Mouse (Mus musculus): ENCODE data around the gene Btbd1.
"Not testable (repeated sequence)": the region's sequence is repeated elsewhere in the genome, so short reads cannot be mapped to it uniquely, and the experiment has no call there.

DNA sequence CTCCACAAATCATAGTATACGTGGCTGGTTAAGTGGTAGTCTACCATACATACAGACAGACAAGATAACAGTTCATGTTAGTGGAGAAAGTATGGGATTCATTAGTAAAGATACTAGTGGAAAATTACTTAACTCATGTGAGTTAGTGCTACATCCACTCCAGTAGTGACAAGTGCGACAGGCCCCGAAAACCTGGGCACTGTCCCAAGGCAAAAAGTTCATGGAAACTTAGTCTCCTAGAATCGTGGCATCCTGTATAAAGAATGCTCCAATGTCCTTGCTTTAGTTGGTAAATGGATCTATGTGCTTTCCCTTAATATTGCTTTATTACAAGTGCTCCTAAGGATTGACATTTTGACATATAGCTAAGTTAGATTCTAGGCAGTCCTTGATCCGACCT, 8.5 kb upstream of the Btbd1 start:
- TF ChIP-seq POLR2A (IDR thresholded peaks at IDR 0.05; ENCODE audit: control insufficient read depth, extremely low read depth, insufficient read depth, low read length, poor library complexity); CTCF (IDR thresholded peaks at IDR 0.05; ENCODE audit: borderline replicate concordance, control insufficient read depth, extremely low read depth, insufficient read depth, low read length, poor library complexity): not testable (repeated sequence)
